Mouse (Mus musculus): ENCODE results near the gene Fam187a. TPM values are rescaled to one million over a fixed set of nuclear protein-coding genes. Genes with fewer than 3 reads are reported as not detected.
A peak's percentile ranks its signal among the peaks of the same experiment; 100 is the strongest.

Fam187a gene
- total RNA-seq (2015; ENCODE audit: low replicate concordance) (not detected in 2 replicates), total RNA-seq (2017; ENCODE audit: low replicate concordance) (not detected in 2 replicates)

- ATAC-seq (replicated peaks; ENCODE audit: low FRiP score, poor library complexity, severe bottlenecking) = no peak
Observed at GRCm38 (mm10) chr11:102884616-102885219, at the start of gene Fam187a. Fam187a (plus strand) TSS chr11:102885169.

DNA sequence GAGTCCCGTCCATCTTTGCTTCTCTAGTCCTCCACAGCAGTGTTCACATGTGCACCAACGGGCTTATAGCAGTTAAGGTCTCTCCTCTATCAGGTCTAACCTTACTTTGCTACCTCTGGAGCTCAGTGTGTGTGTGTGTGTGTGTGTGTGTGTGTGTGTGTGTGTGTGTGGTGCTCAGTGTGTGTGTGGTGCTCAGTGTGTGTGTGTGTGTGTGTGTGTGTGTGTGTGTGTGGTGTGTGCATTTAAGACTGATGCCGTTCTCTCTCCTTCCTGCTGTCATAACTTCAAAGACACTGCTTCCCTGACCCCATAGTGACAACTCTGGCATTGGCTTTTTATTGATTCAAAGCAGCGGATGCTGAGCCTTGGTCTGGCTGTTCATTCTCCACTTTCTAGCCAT, 49.4 kb upstream of the Fam187a start, which contains the start of gene Higd1b:
Higd1b (plus strand) TSS at position 301 of the 400 bp plus-strand sequence.
- no peak for ATAC-seq (replicated peaks; ENCODE audit: low FRiP score, poor library complexity, severe bottlenecking)

- no peak for ATAC-seq (replicated peaks; ENCODE audit: low FRiP score, poor library complexity, severe bottlenecking)
Observed at GRCm38 (mm10) chr11:102836146-102836545, 48.8 kb upstream of the Fam187a start.

- ATAC-seq (replicated peaks; ENCODE audit: low FRiP score, poor library complexity, severe bottlenecking) = no peak
Observed at GRCm38 (mm10) chr11:102837385-102837784, 47.6 kb upstream of the Fam187a start.

DNA sequence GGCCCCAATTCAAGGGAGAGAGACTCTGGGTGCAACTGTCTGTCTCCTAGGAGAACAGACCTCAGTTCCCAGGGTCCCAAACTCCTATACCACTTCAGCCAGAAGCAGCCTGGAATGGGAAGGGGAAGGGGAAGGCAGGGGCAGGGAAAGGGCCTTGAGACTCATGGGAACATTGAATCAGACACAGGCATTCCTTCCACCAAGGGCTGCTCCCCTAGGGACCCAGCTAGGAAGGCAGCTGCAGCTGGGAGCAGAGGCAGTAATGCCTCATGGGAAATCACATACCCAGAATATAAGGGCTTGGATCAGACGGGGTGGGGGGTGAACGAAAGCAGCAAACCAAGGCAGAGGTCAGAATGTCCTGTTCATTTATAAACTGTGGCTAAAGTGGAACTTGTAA, 46.8 kb upstream of the Fam187a start:
- no peak for ATAC-seq (replicated peaks; ENCODE audit: low FRiP score, poor library complexity, severe bottlenecking)

- no peak for ATAC-seq (replicated peaks; ENCODE audit: low FRiP score, poor library complexity, severe bottlenecking)
Observed at GRCm38 (mm10) chr11:102838616-102839150, 46.3 kb upstream of the Fam187a start.

- ATAC-seq (replicated peaks; ENCODE audit: low FRiP score, poor library complexity, severe bottlenecking) = no peak
Observed at GRCm38 (mm10) chr11:102845926-102846325, 39.0 kb upstream of the Fam187a start.

DNA sequence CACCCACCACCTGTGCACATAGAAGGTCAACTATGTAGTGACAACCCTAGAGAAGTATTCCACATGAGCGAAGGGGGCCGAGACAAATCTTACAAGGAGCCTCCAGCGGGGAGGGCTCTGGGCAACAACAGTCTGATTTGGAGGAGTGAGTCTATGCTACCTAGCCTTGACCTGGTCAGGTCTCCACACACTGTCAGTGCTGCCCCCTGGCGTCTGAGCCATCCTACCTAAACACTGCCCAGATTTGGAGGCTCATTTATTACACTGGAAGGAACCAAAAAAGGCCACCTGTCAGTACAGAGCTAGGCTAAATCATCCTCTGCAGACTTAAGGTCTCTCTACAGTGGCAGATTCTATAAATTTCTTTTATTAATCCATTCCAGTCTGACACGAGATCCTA, 33.1 kb upstream of the Fam187a start:
- 0 out of 2 replicates have a peak, but pooled peaks have one; percentile 39 for ATAC-seq (replicated peaks; ENCODE audit: low FRiP score, poor library complexity, severe bottlenecking)

DNA sequence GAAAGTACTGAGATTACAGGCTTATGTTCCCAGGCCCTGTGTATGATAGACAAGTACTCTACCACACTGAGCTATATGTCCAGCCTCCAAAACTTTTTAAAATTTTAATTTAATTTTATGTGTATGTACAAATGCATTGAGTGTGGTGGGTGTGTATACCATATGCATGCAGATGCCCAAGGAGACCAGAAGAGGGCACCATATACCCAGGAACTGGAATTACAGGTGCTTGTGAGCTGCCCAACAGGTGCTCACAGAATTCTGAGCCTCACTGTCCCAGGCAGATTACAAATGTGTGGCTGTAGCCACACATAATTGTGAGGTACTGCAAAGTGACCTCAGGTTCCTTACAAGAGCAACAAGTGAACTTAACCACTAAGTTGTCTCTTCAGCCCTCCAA, 31.2 kb upstream of the Fam187a start:
- peak; percentile 76 for ATAC-seq (replicated peaks; ENCODE audit: low FRiP score, poor library complexity, severe bottlenecking)

GRCm38 (mm10) chr11:102855941-102856340, 29.0 kb upstream of the Fam187a start:
- no peak for ATAC-seq (replicated peaks; ENCODE audit: low FRiP score, poor library complexity, severe bottlenecking)

GRCm38 (mm10) chr11:102858951-102859350, 26.0 kb upstream of the Fam187a start:
- ATAC-seq (replicated peaks; ENCODE audit: low FRiP score, poor library complexity, severe bottlenecking) = no peak

DNA sequence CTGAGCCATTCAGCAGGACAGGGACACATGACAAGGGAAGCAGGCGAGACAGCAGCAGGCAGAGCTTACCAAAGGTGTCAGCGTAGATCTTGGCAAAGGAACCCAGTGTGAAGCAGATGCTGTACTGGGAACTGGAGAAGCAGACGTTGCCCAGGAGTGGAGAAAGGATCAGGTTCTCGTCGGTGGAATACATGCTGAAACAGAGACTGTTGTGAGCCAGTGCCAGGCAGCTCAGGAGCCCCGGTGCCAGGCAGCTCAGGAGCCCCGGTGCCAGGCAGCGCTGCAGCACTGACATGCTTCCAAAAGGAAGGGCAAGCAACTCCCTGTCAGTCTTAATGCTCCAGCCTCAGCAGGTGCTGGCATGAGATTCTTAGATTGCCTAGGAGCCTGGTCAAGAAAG, 25.0 kb upstream of the Fam187a start:
- ATAC-seq (replicated peaks; ENCODE audit: low FRiP score, poor library complexity, severe bottlenecking) = no peak

DNA sequence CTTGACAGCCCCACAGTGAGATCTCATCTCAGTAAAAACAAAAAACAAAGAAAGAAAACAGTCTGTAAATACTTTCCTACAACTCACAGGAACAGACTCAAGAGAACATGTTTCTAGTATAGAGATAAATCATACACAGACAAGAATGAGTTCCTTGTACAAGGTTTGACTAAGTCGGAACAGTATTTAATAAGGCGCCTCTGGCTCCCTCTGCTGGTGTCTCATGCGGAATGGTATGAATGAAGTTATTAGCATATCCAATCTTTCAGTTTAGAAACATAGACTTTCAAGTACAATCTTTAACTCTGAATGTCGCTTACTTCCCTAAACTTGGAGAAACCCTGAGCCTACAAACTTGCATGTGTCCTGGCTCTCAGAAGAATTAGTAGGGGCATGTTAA, 20.7 kb upstream of the Fam187a start:
- no peak; the same call in 1 of the 2 replicates for ATAC-seq (replicated peaks; ENCODE audit: low FRiP score, poor library complexity, severe bottlenecking)

DNA sequence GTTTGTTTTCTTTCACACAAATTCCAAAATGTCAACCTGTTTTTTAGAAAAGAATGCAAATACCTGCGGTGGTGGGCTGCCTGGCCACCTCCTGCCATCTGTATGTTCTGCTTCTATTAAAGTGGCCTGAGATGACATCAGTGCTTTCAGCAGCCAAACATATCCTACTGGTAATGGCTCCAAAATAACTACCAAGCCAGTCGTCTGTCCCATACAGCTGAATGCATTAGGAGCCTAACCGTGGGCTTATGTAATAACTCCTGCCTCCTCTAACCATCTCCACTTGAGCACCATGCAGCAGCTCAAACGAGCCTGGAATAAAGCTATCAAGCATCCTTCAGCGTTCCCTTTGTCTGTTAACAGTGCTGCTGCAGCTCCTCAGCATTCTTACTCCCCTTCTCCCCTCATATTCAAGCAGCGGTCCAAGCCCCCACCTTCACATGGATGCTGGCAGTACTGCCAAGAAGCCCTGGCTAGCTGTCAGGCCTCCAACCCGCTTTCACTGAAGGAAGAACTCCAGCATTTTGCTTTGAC, 10.1 kb upstream of the Fam187a start:
- ATAC-seq (replicated peaks; ENCODE audit: low FRiP score, poor library complexity, severe bottlenecking) = no peak

DNA sequence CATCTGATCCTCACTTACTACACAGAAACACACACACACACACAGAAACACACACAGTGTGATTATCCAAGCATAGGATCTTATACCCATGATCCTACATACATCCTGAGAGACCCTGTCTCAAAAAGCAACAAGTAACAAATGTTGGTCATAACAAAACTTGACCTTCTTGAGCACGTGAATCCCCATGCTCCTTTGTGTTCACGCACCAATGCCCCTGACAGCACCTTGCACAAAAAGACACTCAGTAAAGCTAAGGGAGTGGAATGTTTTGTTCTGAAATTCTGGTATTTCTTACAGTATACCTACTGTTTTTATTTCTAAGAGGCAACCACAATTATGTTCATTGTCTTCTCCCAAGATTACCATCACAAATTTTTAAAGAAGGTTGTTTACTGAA, 5.4 kb upstream of the Fam187a start:
- ATAC-seq (replicated peaks; ENCODE audit: low FRiP score, poor library complexity, severe bottlenecking) = no peak

GRCm38 (mm10) chr11:102880585-102881313, 4.2 kb upstream of the Fam187a start, which contains the start of the genes Eftud2 and Ccdc103:
Eftud2 (minus strand) TSS chr11:102880985.
Ccdc103 (plus strand) TSS chr11:102881204.
- peak; percentile 86 for ATAC-seq (replicated peaks; ENCODE audit: low FRiP score, poor library complexity, severe bottlenecking)

- ATAC-seq (replicated peaks; ENCODE audit: low FRiP score, poor library complexity, severe bottlenecking) = peak; percentile 38
Observed at GRCm38 (mm10) chr11:102881314-102882198, 3.4 kb upstream of the Fam187a start.

DNA sequence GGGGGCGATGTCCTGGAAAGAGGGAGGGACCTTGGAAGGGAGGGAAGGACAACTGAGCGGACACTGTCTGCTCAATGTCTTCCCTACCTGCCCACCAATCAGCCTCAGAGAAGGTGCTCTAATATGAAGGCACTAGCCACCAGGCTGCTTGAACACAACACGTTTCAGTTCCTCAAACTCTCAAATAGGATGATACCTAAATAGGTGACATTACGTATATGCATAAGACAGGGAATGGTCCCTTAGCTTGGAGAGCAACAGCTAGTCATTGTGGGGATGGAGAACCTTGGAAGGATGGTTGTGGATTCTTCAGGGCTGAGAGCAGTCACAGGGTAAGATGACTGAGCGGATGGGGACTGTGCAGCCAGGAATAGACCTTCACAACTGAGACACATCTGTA, 2.5 kb downstream of the Fam187a start:
- ATAC-seq (replicated peaks; ENCODE audit: low FRiP score, poor library complexity, severe bottlenecking) = no peak

- ATAC-seq (replicated peaks; ENCODE audit: low FRiP score, poor library complexity, severe bottlenecking) = no peak
Observed at GRCm38 (mm10) chr11:102888135-102888534, 3.2 kb downstream of the Fam187a start.

GRCm38 (mm10) chr11:102890096-102890495, 5.1 kb downstream of the Fam187a start:
- ATAC-seq (replicated peaks; ENCODE audit: low FRiP score, poor library complexity, severe bottlenecking) = no peak

All from erythroblast, adult 5-6 weeks (primary cell).